33 mouse cellular contexts compared by ENCODE assay signal in genomic region chr9:27172839-27173238, GRCm38 (mm10). TPM values are rescaled to one million over a fixed set of nuclear protein-coding genes. Genes with fewer than 3 reads are reported as not detected.
"Had no signal": no experiment of that assay in that cellular context is flagged by ENCODE, and none has a peak within 500 bp of the region (broad histone marks: within the 10 kb centered on the region; RNA-seq: fewer than 3 reads in every experiment).

No protein-coding gene starts in this region.

- H3K9ac ChIP-seq: limb, embryonic 12.5 days; limb, embryonic 13.5 days; limb, embryonic 15.5 days; liver, embryonic 12.5 days; liver, embryonic 13.5 days; liver, embryonic 14.5 days; liver, embryonic 15.5 days; liver, postnatal 0 days; lung, embryonic 14.5 days; lung, embryonic 15.5 days; midbrain, embryonic 12.5 days; midbrain, embryonic 15.5 days; neural tube, embryonic 12.5 days had no signal

- H3K27ac ChIP-seq: limb, embryonic 10.5 days; limb, embryonic 12.5 days; limb, embryonic 13.5 days; limb, embryonic 15.5 days; liver, embryonic 12.5 days; liver, embryonic 13.5 days; liver, embryonic 14.5 days; liver, embryonic 15.5 days; lung, embryonic 15.5 days; macrophage; midbrain, embryonic 15.5 days; neural tube, embryonic 12.5 days had no signal

- DNase-seq: left cerebral cortex, postnatal 4 days; liver; liver, embryonic 13.5 days; liver, postnatal 0 days; lung, adult 18-20 months; lung, adult 2 months; lung, embryonic 14.5 days; lung, postnatal 10 days; lung, postnatal 14 days; lung, postnatal 36 days; lung, postnatal 4 days; midbrain, embryonic 14.5 days had no signal

- ATAC-seq: liver, embryonic 12.5 days; liver, postnatal 0 days; lung, postnatal 0 days; midbrain, embryonic 15.5 days; midbrain, embryonic 16.5 days had no signal

- H3K4me1 ChIP-seq: liver, embryonic 12.5 days; liver, embryonic 13.5 days; liver, embryonic 15.5 days; lung, embryonic 15.5 days; neural tube, embryonic 12.5 days had no signal

- H3K4me2 ChIP-seq: limb, embryonic 12.5 days; limb, embryonic 13.5 days; limb, embryonic 15.5 days; liver, embryonic 11.5 days; liver, embryonic 12.5 days; liver, embryonic 13.5 days; liver, embryonic 15.5 days; lung, embryonic 14.5 days; lung, embryonic 15.5 days; midbrain, embryonic 11.5 days; midbrain, embryonic 12.5 days; midbrain, embryonic 15.5 days; neural tube, embryonic 12.5 days had no signal

- H3K36me3 ChIP-seq: limb, embryonic 10.5 days; limb, embryonic 12.5 days; limb, embryonic 13.5 days; limb, embryonic 15.5 days; liver, embryonic 12.5 days; liver, embryonic 13.5 days; liver, embryonic 15.5 days; lung, embryonic 15.5 days; midbrain, embryonic 10.5 days; midbrain, embryonic 12.5 days; midbrain, embryonic 15.5 days; neural tube, embryonic 12.5 days had no signal

- H3K9me3 ChIP-seq: limb, embryonic 10.5 days; limb, embryonic 12.5 days; limb, embryonic 13.5 days; limb, embryonic 15.5 days; liver, embryonic 12.5 days; liver, embryonic 13.5 days; liver, embryonic 15.5 days; lung, embryonic 15.5 days; midbrain, embryonic 10.5 days; midbrain, embryonic 12.5 days; midbrain, embryonic 15.5 days; neural tube, embryonic 12.5 days had no signal

- H3K4me3 ChIP-seq: limb, embryonic 10.5 days; limb, embryonic 12.5 days; limb, embryonic 13.5 days; limb, embryonic 15.5 days; liver, embryonic 12.5 days; liver, embryonic 13.5 days; liver, embryonic 15.5 days; lung, embryonic 15.5 days; megakaryocyte, embryonic 14.5 days; midbrain, embryonic 10.5 days; midbrain, embryonic 12.5 days; midbrain, embryonic 15.5 days; myocyte; neural tube, embryonic 12.5 days had no signal

- H3K27me3 ChIP-seq: limb, embryonic 12.5 days; limb, embryonic 13.5 days; limb, embryonic 15.5 days; liver, embryonic 12.5 days; liver, embryonic 13.5 days; liver, embryonic 15.5 days; lung, embryonic 15.5 days; midbrain, embryonic 12.5 days; midbrain, embryonic 15.5 days; neural tube, embryonic 12.5 days had no signal

RNA-seq across cellular contexts. Expression of gene Jam3, which starts 17.6 kb away (rescaled TPM):
- total RNA-seq: megakaryocyte, adult 5-6 weeks; megakaryocyte-erythroid progenitor cell, adult 5-6 weeks had no signal
- polyA plus RNA-seq: macrophage had no signal
